Mouse (Mus musculus): ENCODE data around the gene Gm20388.

- TF ChIP-seq POLR2A (IDR thresholded peaks at IDR 0.05; ENCODE audit: insufficient read depth, low read length) (no peak), CTCF (IDR thresholded peaks at IDR 0.05; ENCODE audit: low read depth, low read length) (peak; percentile 84), EP300 (IDR thresholded peaks at IDR 0.05; ENCODE audit: insufficient read depth, low read depth, low read length) (no peak)
Observed at GRCm38 (mm10) chr8:122926782-122927181, 3016.1 kb downstream of the Gm20388 start.

Data from ES-Bruce4 (cell line).